Mouse (Mus musculus) erythroblast, adult 5-6 weeks (primary cell): Measurements from ENCODE around the gene Aif1. TPM values are rescaled to one million over a fixed set of nuclear protein-coding genes. Genes with fewer than 3 reads are reported as not detected.

Experiments
- ATAC-seq: replicated peaks from 2 replicates; pipeline ENCODE4 v1.8.0; 2016; ENCODE audit warnings: moderate number of reproducible peaks, mild to moderate bottlenecking, moderate TSS enrichment, inconsistent platforms; ENCODE audit not compliant: poor library complexity, low FRiP score, severe bottlenecking
- total RNA-seq, 2 experiments: library from RNA; stranded (forward) in 1 of 2; stranded (reverse) in 1 of 2; fragments of 150-400 nt in 1 of 2; fragments of 200-764, 138-1000 nt in 1 of 2; gene quantifications; 2 replicates each; pipeline versions ENCODE4 v1.2.3 to v1.2.4; 2015 to 2017; ENCODE audit warnings: low replicate concordance in 2 of 2

Aif1 gene
- total RNA-seq, 2 experiments from 2014 or later = 8.7 to 19.8 TPM

DNA sequence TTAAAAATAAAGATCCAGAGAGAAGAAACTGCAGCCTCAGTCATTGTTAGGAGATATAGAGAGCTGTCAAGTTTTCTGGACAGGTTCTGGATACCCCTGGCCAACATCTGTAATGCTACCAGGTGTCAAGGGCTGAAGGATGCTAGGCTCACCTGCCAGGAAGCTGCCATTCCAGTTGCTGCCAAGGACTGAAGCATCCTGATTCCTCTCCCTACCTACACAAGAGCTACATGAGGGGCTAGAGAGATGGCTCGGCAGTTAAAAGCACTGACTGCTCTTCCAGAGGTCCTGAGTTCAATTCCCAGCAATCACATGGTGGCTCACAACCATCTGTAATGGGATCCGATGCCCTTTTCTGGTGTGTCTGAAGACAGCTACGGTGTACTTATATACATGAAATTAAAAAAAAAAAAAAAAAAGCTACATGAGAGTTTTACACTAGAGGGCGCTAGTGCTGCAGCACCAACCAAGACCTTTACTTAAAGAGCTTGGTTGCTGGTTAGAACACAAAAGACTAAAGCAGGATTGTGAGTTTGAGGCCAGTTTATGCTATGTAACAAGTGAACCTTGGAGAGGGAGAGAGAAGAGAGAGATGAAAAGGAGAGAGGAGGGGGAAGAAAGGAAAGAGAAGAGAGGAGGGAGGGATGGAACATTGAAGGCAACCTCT lies 7.2 kb downstream of the Aif1 start:
- ATAC-seq = no peak

DNA sequence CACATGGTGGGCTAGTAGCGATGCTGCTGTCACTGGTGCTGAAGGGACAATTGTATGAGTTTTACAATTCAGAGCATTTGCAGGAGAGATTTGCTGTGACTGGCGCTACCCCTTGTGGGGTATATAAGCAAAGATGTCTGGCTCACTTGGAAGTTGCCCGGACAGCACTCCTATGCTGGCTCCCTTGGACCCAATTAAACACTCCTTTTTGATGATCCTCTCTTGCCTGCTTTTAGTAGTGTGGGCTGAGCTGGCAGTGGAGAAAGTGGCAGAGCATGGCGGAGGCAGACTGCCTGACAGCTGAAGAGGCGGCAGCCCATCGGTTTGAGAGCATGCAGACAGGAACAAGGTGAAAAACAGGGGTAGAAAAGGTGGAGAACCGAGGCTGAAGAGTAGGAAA lies 8.1 kb downstream of the Aif1 start:
- no peak for ATAC-seq

DNA sequence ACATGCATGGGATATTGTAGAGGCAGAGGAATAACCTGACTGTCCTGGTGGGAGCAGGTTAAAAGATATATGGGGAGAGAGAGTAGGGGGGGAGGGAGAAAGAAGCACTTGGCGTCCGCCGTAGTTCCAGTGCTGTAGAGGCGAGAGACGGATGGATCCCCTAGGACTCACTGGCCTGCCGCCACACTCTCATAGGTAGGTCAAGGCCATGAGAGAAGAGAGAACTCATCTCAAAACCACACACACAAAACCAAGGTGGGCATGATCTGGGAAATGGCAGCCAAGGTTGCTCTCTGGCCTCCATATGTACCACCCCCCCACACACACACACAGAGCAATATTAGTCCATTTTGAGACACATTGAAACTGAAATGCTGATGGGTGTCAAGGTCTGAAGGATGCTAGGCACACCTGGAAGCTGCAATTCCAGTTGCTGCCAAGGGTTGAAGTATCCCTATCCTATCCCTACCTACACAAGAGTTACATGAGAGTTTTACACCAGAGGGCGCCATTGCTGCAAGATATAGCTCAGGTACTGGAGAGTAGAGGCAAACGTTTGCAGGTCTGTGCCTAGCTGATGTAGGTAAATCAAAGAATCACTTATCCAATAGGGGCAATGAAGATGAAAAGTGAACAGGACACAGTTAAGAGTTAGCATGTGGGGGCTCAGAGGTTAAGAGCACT lies 9.4 kb downstream of the Aif1 start:
- no peak for ATAC-seq

DNA sequence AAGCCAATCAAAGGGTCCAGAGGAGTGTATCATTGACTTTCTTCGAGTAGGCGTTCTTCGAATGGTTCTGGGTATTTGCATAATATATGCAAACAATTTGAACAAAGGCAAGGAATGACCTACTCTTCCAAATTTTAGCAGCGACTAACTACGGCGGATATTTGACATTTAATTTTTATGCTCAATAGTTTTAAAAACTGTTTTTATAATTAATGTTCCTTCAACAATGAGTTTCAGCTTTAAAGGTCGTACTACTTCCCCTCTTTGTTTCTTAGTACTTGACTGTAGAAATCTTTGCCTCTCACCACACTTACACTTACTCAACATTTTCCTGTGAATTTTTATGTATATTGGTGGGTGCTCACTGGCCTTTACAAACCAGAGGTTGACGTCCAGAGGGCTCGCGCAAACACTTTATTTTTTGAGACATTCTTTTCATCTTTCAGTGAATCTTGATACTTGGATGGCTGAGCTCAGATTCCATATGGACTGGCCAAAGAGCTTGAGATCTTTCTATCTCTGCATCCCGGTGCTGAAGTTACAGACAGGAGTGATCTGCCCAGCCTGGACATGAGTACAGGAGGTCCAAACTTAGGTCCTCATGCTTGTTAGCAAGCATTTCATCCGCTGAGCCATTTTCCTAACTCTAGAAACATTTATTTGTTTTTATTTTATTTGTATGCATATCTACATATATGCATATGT lies 10.3 kb downstream of the Aif1 start:
- no peak for ATAC-seq

DNA sequence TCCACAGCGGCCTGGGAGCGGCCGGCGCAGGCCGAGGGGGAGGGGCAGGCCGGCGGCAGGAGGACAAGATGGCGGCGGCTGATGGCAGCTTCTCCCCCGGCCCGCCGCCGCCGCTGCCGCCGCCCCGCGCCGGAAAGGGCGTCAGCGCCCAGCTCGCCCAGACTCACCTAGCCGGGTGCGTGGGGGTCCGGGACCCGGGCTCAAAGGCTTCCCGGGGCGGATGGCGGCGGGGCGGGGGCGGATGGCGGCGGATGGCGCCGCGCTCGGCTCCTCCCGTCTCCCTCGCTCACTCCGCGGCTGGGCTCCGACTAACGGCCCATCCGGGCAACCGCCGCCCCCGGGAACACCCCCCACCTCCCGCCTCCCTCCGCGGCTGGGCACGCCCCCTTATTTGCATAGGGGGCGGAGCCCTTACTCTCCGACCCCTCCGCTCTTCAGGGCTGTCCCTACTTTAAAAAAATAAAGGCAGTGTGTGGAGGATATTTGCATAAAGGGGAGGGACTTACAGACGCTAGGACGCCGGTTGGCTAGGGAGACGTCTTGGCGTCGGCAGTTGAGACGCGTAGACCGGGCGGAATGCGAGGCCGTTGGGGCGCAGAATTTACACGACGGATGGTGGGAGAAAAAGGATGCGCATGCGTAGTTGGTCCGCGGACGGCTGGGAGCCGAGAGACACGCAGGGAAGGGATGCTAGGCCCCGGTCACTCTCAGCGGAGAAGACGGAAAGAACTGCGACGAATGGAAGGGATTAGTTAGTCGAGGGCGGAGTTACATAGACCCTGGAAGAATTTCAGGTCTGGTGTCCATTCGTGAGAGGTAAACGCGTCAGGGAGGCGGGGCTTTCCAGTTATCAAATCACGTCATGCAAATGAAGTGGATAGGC lies 11.1 kb downstream of the Aif1 start, which contains the start of gene Prrc2a:
Prrc2a (minus strand) TSS at position 330 of the 883 bp plus-strand sequence.
- peak; percentile 89 for ATAC-seq

DNA sequence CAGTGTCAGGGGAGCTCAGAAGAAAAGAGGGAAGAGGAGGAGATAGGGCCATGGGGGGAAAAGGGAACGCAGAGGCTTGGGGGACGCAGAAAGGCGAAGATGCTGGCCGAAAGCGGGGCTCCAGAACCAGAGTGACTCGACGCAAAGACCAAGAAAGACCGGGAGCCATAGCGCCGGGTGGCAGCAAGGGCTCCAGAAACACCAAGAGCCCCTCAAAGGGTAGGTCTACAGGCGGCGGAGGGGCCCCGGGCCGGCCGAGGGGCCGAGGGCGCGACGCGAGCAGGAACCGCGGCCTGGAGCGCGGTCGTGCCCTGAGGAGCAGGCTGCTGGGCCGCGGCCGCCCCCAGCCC lies 11.7 kb downstream of the Aif1 start:
- no peak for ATAC-seq

DNA sequence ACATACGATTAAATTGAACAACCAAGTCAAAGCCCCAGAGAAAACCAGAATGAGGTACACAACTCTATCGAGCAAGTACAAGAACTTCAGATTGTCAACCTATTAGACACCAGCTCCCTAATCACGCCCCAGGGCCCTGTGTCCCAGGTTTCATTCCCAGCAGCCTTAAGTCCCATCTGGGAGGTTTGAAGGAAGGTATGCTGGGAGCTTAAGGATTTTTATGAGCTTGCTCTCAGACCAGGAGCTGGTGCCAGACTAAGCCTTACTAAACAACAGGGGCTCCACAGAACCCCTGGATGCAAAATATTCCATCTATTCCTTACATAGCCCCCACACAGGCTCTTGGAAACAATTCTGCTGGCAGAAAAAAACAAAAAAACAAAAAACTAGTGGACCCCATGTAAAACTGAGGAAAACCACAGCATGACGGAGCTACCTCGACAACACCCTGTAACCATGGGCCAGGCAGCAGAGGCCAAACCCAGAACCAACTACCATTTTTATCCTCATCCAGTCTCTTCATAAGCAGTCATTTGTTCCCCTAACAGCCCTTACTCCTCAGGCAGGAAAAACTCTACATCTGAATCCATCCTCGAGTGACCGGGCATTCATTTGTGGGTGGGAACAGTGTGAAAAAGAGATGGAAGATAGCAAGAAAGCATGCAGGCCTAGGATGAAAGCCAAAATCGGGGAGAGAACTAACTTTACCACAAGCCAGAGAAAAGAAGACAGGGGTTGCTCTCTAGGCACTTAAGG lies 12.4 kb downstream of the Aif1 start:
- ATAC-seq = no peak

DNA sequence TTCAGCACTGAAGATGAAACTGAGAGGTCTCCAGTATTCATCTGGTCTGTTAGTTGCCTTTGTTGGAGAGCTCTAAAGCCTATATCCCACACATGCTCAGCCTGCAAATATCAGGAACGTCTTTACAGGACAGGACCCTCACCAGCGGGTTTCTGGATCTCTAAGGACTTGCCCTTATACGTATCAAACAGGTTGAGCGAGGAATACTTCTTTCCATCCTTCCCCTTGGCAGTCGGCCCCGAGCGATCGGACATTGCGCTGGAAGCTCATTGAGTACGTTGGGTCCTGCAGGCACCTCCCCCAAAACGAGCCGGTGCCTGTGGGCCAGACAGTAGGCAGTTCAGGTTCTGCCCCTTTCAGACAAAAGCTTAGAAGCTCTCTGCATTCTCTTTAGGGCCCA lies 13.1 kb downstream of the Aif1 start:
- no peak for ATAC-seq

DNA sequence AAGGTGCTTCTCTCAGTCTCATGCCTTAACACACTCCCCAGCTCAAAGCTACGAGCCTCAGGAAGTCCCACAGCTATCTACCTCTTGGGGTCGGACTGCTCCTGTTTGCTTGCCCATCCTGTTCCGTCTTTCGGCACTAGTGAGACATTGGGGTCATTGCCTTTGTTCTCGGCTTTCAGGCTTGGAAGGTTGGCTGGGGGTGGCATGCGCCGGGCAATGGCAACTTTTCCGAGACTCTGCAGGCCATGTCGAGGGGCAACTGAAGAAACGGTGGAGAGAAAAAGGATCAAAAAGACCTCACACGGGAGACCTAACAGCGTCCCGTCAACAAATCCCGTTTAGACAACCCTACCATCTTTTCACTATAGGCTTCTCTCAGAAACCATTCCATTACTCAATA lies 13.7 kb downstream of the Aif1 start:
- no peak for ATAC-seq

DNA sequence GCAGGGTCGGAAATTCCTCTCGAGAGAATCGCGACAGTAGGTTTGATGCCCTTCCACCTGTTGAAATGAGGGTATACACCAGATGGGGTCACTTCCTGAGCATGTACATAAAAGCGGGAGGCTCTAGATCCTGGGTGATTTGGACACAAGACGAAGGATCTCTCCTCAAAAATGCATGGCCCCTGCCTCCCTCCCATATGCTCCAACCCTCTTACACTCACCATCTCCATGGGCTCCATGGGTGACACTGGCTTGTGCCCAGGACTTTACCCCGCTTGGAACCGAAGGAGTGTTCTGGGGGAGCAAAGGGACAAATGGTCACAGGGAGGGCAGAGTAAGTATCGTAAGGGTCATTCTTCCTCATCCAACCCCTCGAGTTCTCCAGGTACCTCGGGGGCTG lies 14.4 kb downstream of the Aif1 start:
- ATAC-seq = no peak

DNA sequence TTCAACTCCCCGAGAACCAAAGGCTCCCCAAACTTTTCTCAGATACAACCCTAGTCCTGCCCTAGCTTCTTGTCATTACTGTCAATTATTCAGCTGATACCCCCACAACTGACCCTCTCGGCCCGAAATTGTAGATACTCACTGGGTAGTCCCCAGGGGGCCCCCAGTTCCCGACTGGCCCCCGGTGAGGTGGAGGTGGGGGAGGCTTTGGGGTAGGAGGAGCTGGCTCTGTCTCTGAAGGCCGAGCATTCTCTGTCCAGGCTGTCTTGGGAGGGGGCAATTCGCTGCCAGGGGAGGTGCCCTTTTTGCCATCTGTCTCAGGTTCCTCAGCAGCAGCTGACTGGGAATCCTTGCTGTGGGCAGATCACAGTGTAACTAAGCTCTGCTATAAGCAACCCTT lies 16.2 kb downstream of the Aif1 start:
- no peak for ATAC-seq

DNA sequence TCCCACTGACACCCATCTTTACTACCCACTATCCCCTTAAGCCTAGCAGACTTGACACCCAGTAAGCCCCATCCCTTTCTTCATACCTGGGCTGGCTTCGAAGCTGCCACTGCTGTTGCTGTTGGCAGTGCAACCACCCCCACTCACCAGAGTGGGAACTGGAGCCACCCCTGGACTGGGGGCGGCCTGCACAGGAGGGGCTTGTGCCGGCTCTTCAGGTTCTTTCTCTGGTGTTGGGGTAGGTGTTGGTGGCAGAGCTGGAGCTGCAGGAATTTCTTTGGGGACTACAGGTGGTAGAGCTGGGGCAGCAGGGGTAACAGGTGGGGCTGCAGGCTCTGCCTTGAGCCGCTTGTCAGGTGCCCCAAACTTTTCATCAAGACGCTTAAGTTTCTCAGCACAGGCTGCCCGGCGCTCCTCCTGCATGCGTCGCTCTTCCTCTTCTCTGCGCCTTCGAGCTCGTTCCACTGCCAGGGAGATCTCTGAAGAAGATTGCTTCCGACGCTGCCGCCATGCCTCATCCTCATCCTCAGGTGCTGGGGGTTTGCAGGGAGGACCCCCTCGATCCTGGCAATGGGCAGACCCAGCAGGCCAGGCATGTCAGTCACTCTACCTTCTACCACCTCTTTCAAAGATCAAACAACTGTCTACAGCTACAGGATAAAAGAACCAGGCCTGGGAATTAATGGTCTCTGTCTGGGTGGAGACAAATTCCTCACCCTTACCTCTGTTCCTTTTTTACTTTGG lies 16.8 kb downstream of the Aif1 start:
- ATAC-seq = no peak

DNA sequence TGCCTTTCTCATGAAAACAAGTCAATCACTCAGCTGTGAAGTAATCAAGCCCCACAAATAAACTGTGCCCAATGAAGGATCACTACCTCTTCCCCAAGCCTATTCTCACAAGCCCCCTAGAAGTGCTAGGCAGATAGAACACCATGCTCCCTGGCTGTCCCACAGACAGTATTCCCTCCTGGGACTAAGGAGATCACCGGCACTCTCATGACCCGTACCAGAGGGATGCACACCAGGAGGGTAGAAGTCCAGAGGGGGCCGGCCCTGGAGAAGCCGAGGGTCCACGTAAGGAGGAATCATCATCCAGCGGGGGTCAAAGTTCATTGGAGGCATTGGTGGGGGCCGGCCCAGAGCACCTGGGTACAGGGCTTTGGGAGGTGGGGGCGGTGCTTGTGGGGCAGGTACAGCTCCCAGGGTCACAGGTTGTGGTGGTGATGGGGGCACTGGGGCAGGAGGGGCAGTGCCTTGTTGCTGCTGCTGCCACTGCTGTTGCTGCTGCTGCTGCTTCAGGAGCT lies 18.1 kb downstream of the Aif1 start:
- no peak for ATAC-seq

DNA sequence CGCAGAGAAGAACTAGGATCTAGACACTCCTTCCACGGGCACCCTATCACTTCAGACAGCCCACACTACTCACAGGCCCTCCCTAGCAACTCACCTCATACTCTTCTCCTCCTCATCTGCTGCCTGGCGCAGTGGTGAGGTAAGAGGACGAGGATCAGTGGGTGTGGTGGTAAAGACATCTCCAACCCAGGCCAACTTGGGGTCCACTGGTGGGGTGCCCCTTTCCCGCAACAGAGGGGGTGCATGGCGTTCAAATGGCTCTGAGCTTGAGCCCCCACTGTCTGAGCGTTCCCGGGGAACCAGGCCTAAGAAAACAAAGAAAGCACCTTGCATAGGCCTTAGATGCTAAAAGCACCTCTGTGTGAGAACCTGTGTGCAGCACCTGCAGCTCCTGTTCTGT lies 18.6 kb downstream of the Aif1 start:
- no peak for ATAC-seq

DNA sequence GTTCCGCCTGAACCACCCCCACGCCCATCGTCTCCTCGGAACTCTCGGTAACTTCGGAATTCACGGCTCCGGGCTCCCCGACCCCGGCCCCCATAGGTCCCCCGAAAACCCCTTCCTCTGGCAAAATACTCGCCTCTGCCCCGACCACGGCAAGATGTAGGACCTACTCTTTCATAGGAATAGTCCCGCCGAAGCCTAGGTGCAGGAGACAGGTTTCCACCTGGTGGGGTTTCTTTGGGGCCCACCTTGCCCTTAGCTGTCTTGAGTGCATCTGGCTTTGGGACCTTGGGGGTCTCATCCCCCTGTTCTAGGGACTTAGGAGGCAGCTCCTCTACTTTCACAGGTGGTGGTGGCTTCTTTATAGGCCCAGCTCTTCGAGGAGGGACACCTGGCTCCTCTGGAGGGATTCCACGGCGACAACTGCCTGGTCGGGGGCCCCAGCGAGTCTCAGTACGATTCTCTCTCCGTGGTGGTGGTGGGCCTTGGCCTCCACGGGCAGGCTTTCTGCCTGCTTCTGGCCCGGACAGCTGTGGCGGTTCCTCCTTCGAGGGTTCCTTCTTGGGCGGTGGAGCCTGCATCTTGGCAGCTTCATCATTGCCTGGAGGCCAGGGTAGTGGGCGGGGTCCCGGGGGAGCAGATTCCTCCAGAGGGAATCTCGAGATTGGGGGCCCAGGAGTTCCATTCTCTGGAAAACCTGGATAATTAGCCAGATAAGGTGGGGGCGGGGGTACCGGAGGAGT lies 19.2 kb downstream of the Aif1 start:
- ATAC-seq = no peak

DNA sequence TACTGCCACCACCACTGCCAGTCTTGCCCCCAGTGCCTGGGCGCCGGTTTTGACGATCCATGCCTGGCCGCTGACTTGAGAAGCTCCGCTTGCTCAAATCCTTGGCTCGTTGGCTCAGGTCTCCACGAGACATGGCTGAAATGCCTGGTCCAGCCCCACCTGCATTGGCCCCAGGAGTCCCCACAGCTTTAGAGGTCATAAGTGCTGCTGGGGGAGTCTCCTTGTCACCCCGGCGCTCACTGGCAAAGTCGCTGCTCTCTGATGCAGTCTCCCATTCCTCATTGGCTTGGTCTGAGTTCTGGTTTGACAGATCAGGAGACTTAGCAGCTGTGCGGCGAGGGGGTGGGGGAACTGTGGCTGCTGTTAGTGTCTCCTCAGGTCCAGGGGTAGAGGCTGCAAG lies 20.4 kb downstream of the Aif1 start:
- no peak for ATAC-seq

DNA sequence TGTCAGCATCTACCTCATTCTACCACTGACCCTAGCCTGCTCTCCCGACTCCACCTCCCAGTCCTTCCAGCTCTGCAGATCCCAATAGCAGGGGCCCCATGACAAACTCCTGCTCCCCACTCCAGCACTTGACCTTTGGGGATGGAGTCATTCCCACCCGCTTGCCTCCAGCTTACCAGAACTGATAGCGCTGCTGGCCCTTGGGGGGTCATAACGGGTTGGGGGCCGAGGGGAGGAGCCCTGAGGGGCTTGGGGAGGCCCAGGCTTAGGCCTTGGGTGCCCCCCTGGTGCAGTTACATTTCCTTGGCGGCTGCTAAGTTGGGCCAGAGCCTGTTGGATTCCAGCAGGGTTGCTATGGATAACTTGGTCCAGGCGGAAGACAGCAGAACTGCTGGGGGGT lies 21.3 kb downstream of the Aif1 start:
- no peak for ATAC-seq

DNA sequence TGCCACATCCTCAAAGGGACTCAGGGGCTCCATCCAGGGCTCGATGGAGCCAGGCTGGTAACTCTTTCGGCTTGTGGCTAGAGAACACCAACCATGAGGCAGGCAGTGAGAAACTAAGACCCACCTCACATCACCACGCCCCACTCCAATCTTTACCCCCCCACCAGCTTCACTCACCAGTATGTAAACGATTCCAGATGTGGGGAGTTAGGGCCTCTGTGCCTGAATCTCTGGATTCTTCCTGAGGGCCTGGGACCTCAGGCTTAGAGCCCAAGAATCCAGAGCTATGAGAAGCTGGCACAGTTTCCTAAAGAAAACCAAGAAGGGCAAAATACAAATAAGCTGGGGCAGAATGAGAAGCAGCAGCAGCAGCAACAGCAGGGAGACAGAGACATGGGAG lies 21.9 kb downstream of the Aif1 start:
- ATAC-seq = no peak
